Mouse (Mus musculus): ENCODE results near the gene Gtf3c5. TPM values are rescaled to one million over a fixed set of nuclear protein-coding genes. Genes with fewer than 3 reads are reported as not detected.

Gtf3c5 gene
- total RNA-seq, 2 experiments from 2014 or later: 16.5 to 17.8 TPM

GRCm38 (mm10) chr2:28610716-28611406 is 27.3 kb upstream of the Gtf3c5 start:
- no peak for DNase-seq (ENCODE audit: low spot score in 2 of 2)
- intact Hi-C loops (cut with DNase I): no loop called here

- intact Hi-C loops (cut with DNase I): no loop called here
Observed at GRCm38 (mm10) chr2:28609851-28610250, 26.3 kb upstream of the Gtf3c5 start.

GRCm38 (mm10) chr2:28607341-28608165 is 24.0 kb upstream of the Gtf3c5 start:
- intact Hi-C loops (cut with DNase I): no loop called here
- no peak for DNase-seq (ENCODE audit: low spot score in 2 of 2)

More at GRCm38 (mm10) chr2:28609851-28610250, 26.3 kb upstream of the Gtf3c5 start:
- DNase-seq (ENCODE audit: low spot score in 2 of 2): no peak

- no peak for DNase-seq (ENCODE audit: low spot score in 2 of 2)
- intact Hi-C loops (cut with DNase I): no loop called here
Observed at GRCm38 (mm10) chr2:28606601-28607340, 23.2 kb upstream of the Gtf3c5 start.

GRCm38 (mm10) chr2:28605789-28606541 is 22.4 kb upstream of the Gtf3c5 start:
- DNase-seq (ENCODE audit: low spot score in 2 of 2): no peak
- intact Hi-C loops (cut with DNase I): no loop called here

- intact Hi-C loops (cut with DNase I): no loop called here
- DNase-seq (ENCODE audit: low spot score in 2 of 2): no peak
Observed at GRCm38 (mm10) chr2:28603542-28603941, 20.0 kb upstream of the Gtf3c5 start.

- intact Hi-C loops (cut with DNase I): no loop called here
- no peak for DNase-seq (ENCODE audit: low spot score in 2 of 2)
Observed at GRCm38 (mm10) chr2:28601720-28602590, 18.4 kb upstream of the Gtf3c5 start.

- DNase-seq (ENCODE audit: low spot score in 2 of 2): no peak
- intact Hi-C loops (cut with DNase I): no loop called here
Observed at GRCm38 (mm10) chr2:28599569-28599900, 16.0 kb upstream of the Gtf3c5 start.

- intact Hi-C loops (cut with DNase I): no loop called here
- DNase-seq (ENCODE audit: low spot score in 2 of 2): no peak
Observed at GRCm38 (mm10) chr2:28598692-28599568, 15.4 kb upstream of the Gtf3c5 start.

- intact Hi-C loops (cut with DNase I): no loop called here
- no peak for DNase-seq (ENCODE audit: low spot score in 2 of 2)
Observed at GRCm38 (mm10) chr2:28597733-28598547, 14.4 kb upstream of the Gtf3c5 start.

- DNase-seq (ENCODE audit: low spot score in 2 of 2): no peak
- intact Hi-C loops (cut with DNase I): no loop called here
Observed at GRCm38 (mm10) chr2:28596998-28597397, 13.4 kb upstream of the Gtf3c5 start.

- no peak for DNase-seq (ENCODE audit: low spot score in 2 of 2)
- intact Hi-C loops (cut with DNase I): no loop called here
Observed at GRCm38 (mm10) chr2:28596021-28596420, 12.5 kb upstream of the Gtf3c5 start.

GRCm38 (mm10) chr2:28592809-28593208 is 9.3 kb upstream of the Gtf3c5 start:
- intact Hi-C loops (cut with DNase I): loop anchor here (2.0 kb wide), 1 partner anchor 30 kb away; no protein-coding TSS in a partner anchor
- no peak for DNase-seq (ENCODE audit: low spot score in 2 of 2)

- DNase-seq (ENCODE audit: low spot score in 2 of 2): no peak
- intact Hi-C loops (cut with DNase I): no loop called here
Observed at GRCm38 (mm10) chr2:28591479-28591878, 7.9 kb upstream of the Gtf3c5 start.

GRCm38 (mm10) chr2:28588574-28588973 is 5.0 kb upstream of the Gtf3c5 start:
- no peak for DNase-seq (ENCODE audit: low spot score in 2 of 2)
- intact Hi-C loops (cut with DNase I): no loop called here

GRCm38 (mm10) chr2:28585730-28586129 is 2.2 kb upstream of the Gtf3c5 start:
- intact Hi-C loops (cut with DNase I): no loop called here
- DNase-seq (ENCODE audit: low spot score in 2 of 2): peak in 1 of 2 experiments; percentile 50

- DNase-seq (ENCODE audit: low spot score in 2 of 2): peak; percentile 80 to 86
- intact Hi-C loops (cut with DNase I): no loop called here
Observed at GRCm38 (mm10) chr2:28585043-28585571, 1.6 kb upstream of the Gtf3c5 start.
